Mouse (Mus musculus) limb, embryonic 13.5 days (tissue): Measurements from ENCODE around the gene Sergef. TPM values are rescaled to one million over a fixed set of nuclear protein-coding genes. Genes with fewer than 3 reads are reported as not detected.

ENCODE experiments used
- ATAC-seq: fragments of 200-750 bp; cut with Nextera tagmentation; 2 replicates; pipeline ENCODE4 v1.8.0; 2017; ENCODE audit warnings: low read depth, moderate number of reproducible peaks, moderate TSS enrichment; ENCODE audit not compliant: low FRiP score
- H3K27ac ChIP-seq: fragments of 300-500 bp; sonication (generic); 2 replicates; pipeline ENCODE4 v1.5.1; 2015; ENCODE audit warnings: inconsistent platforms, mild to moderate bottlenecking, moderate library complexity
- H3K27me3 ChIP-seq: fragments of 300-500 bp; sonication (generic); 2 replicates; pipeline ENCODE4 v1.6.1; 2015; ENCODE audit warnings: mild to moderate bottlenecking, inconsistent platforms
- H3K36me3 ChIP-seq: fragments of 300-500 bp; sonication (generic); 2 replicates; pipeline ENCODE4 v1.6.1; 2015; ENCODE audit warnings: inconsistent platforms, mild to moderate bottlenecking, moderate library complexity
- H3K4me1 ChIP-seq: fragments of 300-500 bp; sonication (generic); 2 replicates; pipeline ENCODE4 v1.6.1; 2015; ENCODE audit warnings: inconsistent platforms
- H3K4me2 ChIP-seq: fragments of 300-500 bp; sonication (generic); replicated peaks from 2 replicates; pipeline ENCODE4 v1.6.1; 2015; ENCODE audit warnings: inconsistent platforms, mild to moderate bottlenecking, moderate library complexity
- H3K4me3 ChIP-seq: fragments of 300-500 bp; sonication (generic); 2 replicates; pipeline ENCODE4 v1.5.1; 2015; ENCODE audit warnings: moderate library complexity, mild to moderate bottlenecking, inconsistent platforms
- H3K9ac ChIP-seq: fragments of 300-500 bp; sonication (generic); 2 replicates; pipeline ENCODE4 v1.6.1; 2015; ENCODE audit warnings: mild to moderate bottlenecking, inconsistent platforms
- H3K9me3 ChIP-seq: fragments of 300-500 bp; sonication (generic); 2 replicates; pipeline ENCODE4 v1.6.1; 2016; ENCODE audit warnings: inconsistent platforms
- WGBS: fragments of 180-500 bp; shearing (Covaris S2); methylation state at CpG from one replicate; pipeline ENCODE4 v1.1.7; 2015; 5-methylcytosine and 5-hydroxymethylcytosine counted together
- polyA plus RNA-seq: library from polyadenylated mRNA; unstranded; fragments of >200 nt; fragmentation: Nextera tagmentation; extraction: Ambion mirVana; gene quantifications from 2 replicates; pipeline ENCODE4 v1.2.1, GENCODE M21; 2015

Gene Sergef
- polyA plus RNA-seq, 1 experiment from 2014 or later = 13.2 TPM

- Histone ChIP-seq H3K4me2 (no peak overlapping the region), H3K27me3 (no peaks in the 10 kb centered on the region; the same call in 1 of the 2 replicates), H3K9me3 (no peaks in the 10 kb centered on the region), H3K4me3 (no peak overlapping the region), H3K36me3 (no peaks in the 10 kb centered on the region), H3K4me1 (no peaks in the 10 kb centered on the region), H3K27ac (no peak overlapping the region), H3K9ac (no peak overlapping the region)
- WGBS = 78% methylated on average over 7 of the region's 7 CpGs
- ATAC-seq = no peak
These were observed 222.1 kb downstream of the Sergef start for GRCm38 (mm10) chr7:46417467-46417866.

DNA sequence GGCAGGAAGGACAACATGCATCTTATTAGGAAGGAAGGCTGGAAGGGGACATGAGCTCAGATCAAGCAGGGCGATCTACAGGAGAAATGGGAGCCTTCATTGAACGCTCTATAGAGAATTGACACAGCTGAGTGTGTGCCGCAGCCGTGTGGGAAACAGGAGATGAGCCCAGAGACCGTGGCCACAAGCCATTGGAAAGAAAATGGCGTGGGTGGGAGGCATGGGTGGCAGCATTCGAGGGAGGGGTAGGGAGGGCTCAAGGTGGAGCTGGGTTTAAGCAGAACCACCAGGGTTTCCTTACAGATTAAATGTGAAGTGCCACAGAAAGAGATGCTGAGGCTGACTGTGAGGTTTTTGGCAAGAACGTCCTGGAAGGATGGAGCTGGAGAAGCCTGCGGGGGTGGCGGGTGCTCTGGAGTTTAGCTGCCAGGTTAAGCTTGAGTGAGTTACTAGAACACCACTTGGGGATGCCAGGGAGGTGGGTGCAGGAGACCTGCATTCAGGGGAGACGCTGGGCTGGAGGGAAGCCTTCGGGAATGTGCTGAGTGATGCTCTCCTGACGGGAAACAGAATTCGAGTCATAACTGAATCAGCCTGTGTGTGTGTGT lies 223.7 kb downstream of the Sergef start:
- no peak for ATAC-seq
- Histone ChIP-seq H3K27me3 (no peaks in the 10 kb centered on the region; the same call in 1 of the 2 replicates), H3K9me3 (no peaks in the 10 kb centered on the region), H3K36me3 (no peaks in the 10 kb centered on the region), H3K4me1 (no peaks in the 10 kb centered on the region), H3K27ac (no peak overlapping the region), H3K9ac (no peak overlapping the region), H3K4me2 (no peak overlapping the region), H3K4me3 (no peak overlapping the region)
- 78% methylated on average over 14 of the region's 14 CpGs for WGBS

DNA sequence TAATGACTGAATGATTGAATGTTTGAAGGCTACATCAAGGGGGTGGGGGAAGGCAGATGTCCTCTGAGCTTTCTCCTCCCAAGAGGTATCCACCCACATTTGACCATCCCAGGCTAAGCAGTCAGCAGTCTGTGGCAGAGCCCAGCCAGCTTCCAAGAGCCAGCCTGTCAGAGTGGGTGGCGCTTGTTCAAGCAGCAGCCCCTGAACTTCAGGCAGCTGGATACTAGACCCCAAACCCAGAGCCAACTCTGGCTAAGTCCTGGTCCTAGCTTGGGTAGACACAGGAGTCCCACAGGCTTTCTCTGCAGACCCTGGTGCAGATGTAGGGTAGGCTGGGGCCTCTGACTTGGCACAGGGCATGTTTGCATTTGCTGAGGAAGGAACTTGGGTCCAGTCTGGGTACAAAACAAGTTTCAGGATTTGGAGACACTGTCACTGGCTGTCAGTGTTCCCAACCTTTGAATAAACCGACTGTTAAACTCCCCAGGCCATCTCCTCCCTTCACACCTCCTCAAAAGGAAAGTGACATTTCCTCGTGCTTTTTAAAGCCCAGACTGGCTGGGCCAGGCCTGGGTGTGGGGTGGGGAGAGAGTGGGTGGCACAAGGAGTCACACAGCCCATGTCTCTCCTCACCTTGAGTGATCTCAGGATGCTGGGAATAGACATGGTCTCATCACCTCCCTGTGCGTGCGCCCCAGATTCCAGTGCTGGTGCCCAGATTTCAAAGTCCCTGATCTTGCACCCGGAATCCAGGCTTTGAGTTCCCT lies 225.5 kb downstream of the Sergef start:
- WGBS = 55% methylated on average over 6 of the region's 6 CpGs
- ATAC-seq = no peak
- H3K27ac ChIP-seq = no peak overlapping the region
- H3K9ac ChIP-seq = no peak overlapping the region
- H3K9me3 ChIP-seq = no peaks in the 10 kb centered on the region
- no peak overlapping the region for H3K4me2 ChIP-seq
- H3K4me1 ChIP-seq = no peaks in the 10 kb centered on the region
- H3K27me3 ChIP-seq = peaks cover 2% of the 10 kb centered on the region; the same call in 1 of the 2 replicates
- no peaks in the 10 kb centered on the region for H3K36me3 ChIP-seq
- no peak overlapping the region for H3K4me3 ChIP-seq

- no peak for ATAC-seq
- no peaks in the 10 kb centered on the region for H3K4me1 ChIP-seq
- no peak overlapping the region for H3K27ac ChIP-seq
- 60% methylated on average over 5 of the region's 5 CpGs for WGBS
- H3K4me3 ChIP-seq = no peak overlapping the region
- H3K9me3 ChIP-seq = no peaks in the 10 kb centered on the region
- H3K36me3 ChIP-seq = no peaks in the 10 kb centered on the region
- peaks cover 2% of the 10 kb centered on the region; the same call in 1 of the 2 replicates for H3K27me3 ChIP-seq
- no peak overlapping the region for H3K4me2 ChIP-seq
- no peak overlapping the region for H3K9ac ChIP-seq
These were observed 226.8 kb downstream of the Sergef start for GRCm38 (mm10) chr7:46412823-46413222.

GRCm38 (mm10) chr7:46410727-46411126 lies 228.9 kb downstream of the Sergef start:
- no peak overlapping the region for H3K27ac ChIP-seq
- WGBS = 80% methylated on average over 6 of the region's 6 CpGs

GRCm38 (mm10) chr7:46409204-46409789 lies 230.3 kb downstream of the Sergef start:
- no peaks in the 10 kb centered on the region for H3K9me3 ChIP-seq
- WGBS = 50% methylated on average over 12 of the region's 12 CpGs

More at GRCm38 (mm10) chr7:46410727-46411126, 228.9 kb downstream of the Sergef start:
- H3K9ac ChIP-seq = no peak overlapping the region
- no peak overlapping the region for H3K4me2 ChIP-seq
- H3K4me1 ChIP-seq = no peaks in the 10 kb centered on the region
- no peaks in the 10 kb centered on the region for H3K36me3 ChIP-seq
- no peak overlapping the region for H3K4me3 ChIP-seq
- ATAC-seq = no peak
- no peaks in the 10 kb centered on the region for H3K9me3 ChIP-seq
- peaks cover 2% of the 10 kb centered on the region; the same call in 1 of the 2 replicates for H3K27me3 ChIP-seq

DNA sequence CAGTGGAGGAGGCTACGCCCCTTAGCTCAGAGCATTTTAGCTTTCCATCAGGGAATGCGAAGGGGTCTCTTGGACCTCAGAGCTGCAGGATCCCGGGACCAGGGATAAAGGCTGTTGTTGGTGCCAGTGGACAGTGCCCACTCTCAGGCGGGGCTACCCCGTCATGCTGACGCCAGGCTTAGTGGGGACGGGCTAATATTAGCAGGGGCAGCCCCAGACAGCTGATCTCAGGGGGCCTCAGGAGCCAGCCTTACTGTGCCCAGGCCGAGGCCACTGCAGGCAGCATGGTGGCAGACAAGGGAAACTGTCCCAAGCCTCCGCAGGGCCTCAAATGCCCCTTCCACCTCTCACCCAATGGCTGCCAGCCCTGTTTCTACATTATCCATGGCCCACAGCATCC lies 231.0 kb downstream of the Sergef start:
- Histone ChIP-seq H3K4me1 (no peaks in the 10 kb centered on the region), H3K27ac (no peak overlapping the region), H3K27me3 (peaks cover 10% of the 10 kb centered on the region; the same call in 1 of the 2 replicates), H3K9ac (no peak overlapping the region), H3K4me2 (no peak overlapping the region), H3K4me3 (no peak overlapping the region), H3K9me3 (no peaks in the 10 kb centered on the region), H3K36me3 (no peaks in the 10 kb centered on the region)
- 82% methylated on average over 9 of the region's 9 CpGs for WGBS
- ATAC-seq = no peak

More at GRCm38 (mm10) chr7:46409204-46409789, 230.3 kb downstream of the Sergef start:
- H3K27me3 ChIP-seq = peaks cover 10% of the 10 kb centered on the region; the same call in 1 of the 2 replicates
- no peak overlapping the region for H3K27ac ChIP-seq
- H3K9ac ChIP-seq = no peak overlapping the region
- H3K4me3 ChIP-seq = no peak overlapping the region
- no peaks in the 10 kb centered on the region for H3K4me1 ChIP-seq
- no peak for ATAC-seq
- H3K36me3 ChIP-seq = no peaks in the 10 kb centered on the region
- H3K4me2 ChIP-seq = no peak overlapping the region

GRCm38 (mm10) chr7:46404756-46405155 lies 234.9 kb downstream of the Sergef start:
- WGBS = 77% methylated on average over 7 of the region's 7 CpGs

DNA sequence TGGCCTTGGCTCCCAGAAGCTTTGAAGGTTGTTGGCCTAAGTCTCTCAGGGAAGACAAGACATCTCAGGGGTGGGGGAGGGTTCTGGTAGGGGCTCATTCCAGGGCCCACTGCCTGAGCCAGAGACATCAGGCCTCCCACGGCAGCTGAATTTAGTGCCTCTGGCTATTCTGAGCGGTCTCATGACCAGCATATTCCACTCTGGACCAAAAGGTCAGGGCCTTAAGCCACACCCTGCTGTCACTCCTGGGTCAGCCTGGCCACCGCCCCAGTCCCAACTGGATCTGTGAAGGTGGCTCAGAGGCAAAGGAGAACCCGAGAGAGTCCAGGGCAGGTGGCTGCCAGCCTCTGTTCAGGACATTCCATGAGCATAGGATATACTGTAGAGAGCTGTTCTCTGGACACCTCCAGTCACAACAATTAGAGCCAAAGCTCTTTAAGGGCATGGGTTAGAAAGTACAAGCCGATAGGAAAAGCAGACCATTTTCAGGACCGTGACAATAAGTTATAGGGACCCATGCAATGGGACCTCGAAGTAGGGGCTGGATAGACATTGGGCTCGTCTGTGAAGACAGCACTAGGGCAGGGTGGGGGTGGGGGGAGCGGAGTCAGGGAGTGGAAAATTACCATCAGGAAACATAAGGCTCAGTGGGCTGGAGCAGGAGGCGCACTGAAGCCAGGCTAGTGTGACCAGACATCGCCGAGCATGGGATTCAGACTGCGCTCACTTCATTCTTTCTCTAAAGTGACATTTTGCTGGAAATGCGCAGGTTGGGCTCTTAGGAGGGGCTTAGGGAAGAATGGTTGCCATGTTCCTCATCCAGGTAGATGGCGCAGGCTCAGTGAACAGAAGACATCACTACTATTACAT lies 235.8 kb downstream of the Sergef start:
- Histone ChIP-seq H3K4me2 (no peak overlapping the region), H3K9ac (no peak overlapping the region), H3K27ac (no peak overlapping the region), H3K9me3 (no peaks in the 10 kb centered on the region), H3K27me3 (peaks cover 40% of the 10 kb centered on the region), H3K36me3 (no peaks in the 10 kb centered on the region), H3K4me3 (no peak overlapping the region), H3K4me1 (no peaks in the 10 kb centered on the region)
- no peak for ATAC-seq
- WGBS = 77% methylated on average over 15 of the region's 15 CpGs

More at GRCm38 (mm10) chr7:46404756-46405155, 234.9 kb downstream of the Sergef start:
- Histone ChIP-seq H3K9ac (no peak overlapping the region), H3K36me3 (no peaks in the 10 kb centered on the region), H3K4me3 (no peak overlapping the region), H3K4me1 (no peaks in the 10 kb centered on the region), H3K4me2 (no peak overlapping the region), H3K9me3 (no peaks in the 10 kb centered on the region), H3K27me3 (peaks cover 33% of the 10 kb centered on the region), H3K27ac (no peak overlapping the region)
- ATAC-seq = no peak

DNA sequence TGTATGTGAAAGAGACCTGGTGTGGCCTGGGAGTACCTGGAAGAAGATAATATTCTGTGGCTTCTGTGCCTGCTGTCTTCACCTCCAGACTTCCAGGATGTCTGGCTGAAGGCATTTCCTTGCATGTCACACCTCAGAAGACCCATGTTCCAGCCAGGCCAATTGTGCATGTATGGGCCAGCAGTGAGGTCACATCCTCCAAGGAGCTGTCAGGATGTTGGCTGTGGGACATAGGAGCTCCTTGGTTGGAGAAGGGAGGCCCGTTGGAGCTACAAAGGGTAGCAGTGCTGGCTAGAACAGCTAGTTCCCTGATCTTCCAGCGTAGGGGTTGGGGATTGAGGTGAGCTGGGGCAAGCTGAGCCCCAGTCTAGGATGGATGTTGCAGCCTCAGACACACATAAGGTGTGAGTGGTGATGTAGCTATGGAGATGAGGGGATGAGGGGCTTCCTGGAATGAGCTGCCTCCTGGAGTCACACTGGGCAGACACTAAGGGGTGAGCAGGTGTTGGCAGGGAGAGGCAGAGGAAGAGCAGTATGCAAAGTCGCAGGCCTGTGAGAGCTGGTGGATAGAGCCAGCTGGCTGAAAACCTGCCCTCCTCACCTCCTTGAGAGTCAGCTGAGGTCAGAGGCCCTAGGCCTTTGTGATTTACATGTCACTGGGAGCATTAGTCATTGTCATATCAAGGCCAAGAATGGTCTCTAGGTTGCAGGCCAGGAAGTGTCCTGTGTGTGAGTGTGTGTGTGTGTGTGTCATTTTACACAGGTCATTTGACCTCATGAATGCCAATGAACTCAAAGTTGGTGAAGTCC lies 238.0 kb downstream of the Sergef start:
- WGBS = 53% methylated on average over 3 of the region's 3 CpGs
- H3K4me2 ChIP-seq = no peak overlapping the region
- no peaks in the 10 kb centered on the region for H3K9me3 ChIP-seq
- no peak overlapping the region for H3K27ac ChIP-seq
- no peak overlapping the region for H3K9ac ChIP-seq
- peaks cover 62% of the 10 kb centered on the region for H3K27me3 ChIP-seq
- no peaks in the 10 kb centered on the region for H3K36me3 ChIP-seq
- no peak for ATAC-seq
- peaks cover 9% of the 10 kb centered on the region for H3K4me1 ChIP-seq
- no peak overlapping the region for H3K4me3 ChIP-seq

GRCm38 (mm10) chr7:46400346-46400745 lies 239.3 kb downstream of the Sergef start:
- Histone ChIP-seq H3K4me1 (peaks cover 18% of the 10 kb centered on the region), H3K4me2 (no peak overlapping the region), H3K9ac (no peak overlapping the region), H3K36me3 (no peaks in the 10 kb centered on the region), H3K27me3 (peaks cover 74% of the 10 kb centered on the region), H3K27ac (no peak overlapping the region), H3K9me3 (no peaks in the 10 kb centered on the region), H3K4me3 (no peak overlapping the region)
- no peak for ATAC-seq
- WGBS = 41% methylated on average over 8 of the region's 8 CpGs
